Mouse (Mus musculus) limb, embryonic 14.5 days (tissue): ENCODE results near the gene Klhdc4. TPM values are rescaled to one million over a fixed set of nuclear protein-coding genes. Genes with fewer than 3 reads are reported as not detected.

Experiments used
- ATAC-seq: fragments of 200-750 bp; cut with Nextera tagmentation; 2 replicates; pipeline ENCODE4 v1.8.0; 2017; ENCODE audit warnings: low read depth, moderate number of reproducible peaks, moderate TSS enrichment; ENCODE audit not compliant: low FRiP score
- DNase-seq: peaks from one replicate; pipeline ENCODE4 v3.0.0-alpha.2; 2015; ENCODE audit warnings: low spot score
- H3K27ac ChIP-seq: fragments of 300-500 bp; sonication (generic); replicated peaks from 2 replicates; pipeline ENCODE4 v1.5.1; 2014; ENCODE audit warnings: low read depth, mild to moderate bottlenecking, low read length, moderate library complexity, mixed read lengths
- H3K27me3 ChIP-seq: fragments of 300-500 bp; sonication (generic); 2 replicates; pipeline ENCODE4 v1.6.1; 2014; ENCODE audit warnings: low read length, mixed read lengths; ENCODE audit not compliant: control insufficient read depth, insufficient read depth
- H3K36me3 ChIP-seq: fragments of 300-500 bp; sonication (generic); 2 replicates; pipeline ENCODE4 v1.6.1; 2014; ENCODE audit warnings: mild to moderate bottlenecking, low read length, moderate library complexity, mixed read lengths; ENCODE audit not compliant: control insufficient read depth, insufficient read depth
- H3K4me1 ChIP-seq: fragments of 300-500 bp; sonication (generic); 2 replicates; pipeline ENCODE4 v1.6.1; 2014; ENCODE audit warnings: antibody characterized with exemption, low read length, mixed read lengths; ENCODE audit not compliant: control insufficient read depth, insufficient read depth
- H3K4me2 ChIP-seq: fragments of 300-500 bp; sonication (generic); replicated peaks from 2 replicates; pipeline ENCODE4 v1.6.1; 2014; ENCODE audit warnings: low read depth, mild to moderate bottlenecking, low read length, moderate library complexity; ENCODE audit not compliant: severe bottlenecking
- H3K4me3 ChIP-seq: fragments of 300-500 bp; sonication (generic); replicated peaks from 2 replicates; pipeline ENCODE4 v1.5.1; 2014; ENCODE audit warnings: low read length
- H3K9ac ChIP-seq: fragments of 300-500 bp; sonication (generic); 2 replicates; pipeline ENCODE4 v1.6.1; 2014; ENCODE audit warnings: mild to moderate bottlenecking, low read depth, low read length, moderate library complexity; ENCODE audit not compliant: severe bottlenecking
- H3K9me3 ChIP-seq: fragments of 300-500 bp; sonication (generic); 2 replicates; pipeline ENCODE4 v1.6.1; 2016; ENCODE audit warnings: low read length; ENCODE audit not compliant: control insufficient read depth
- POLR2A ChIP-seq: fragments of 200-500 bp; IDR thresholded peaks from 2 replicates; pipeline ENCODE4 v1.8.0; 2012; ENCODE audit warnings: inconsistent platforms, mild to moderate bottlenecking, moderate library complexity, borderline replicate concordance; ENCODE audit not compliant: insufficient read depth, insufficient read length; ENCODE audit errors: extremely low read depth
- WGBS: fragments of 180-500 bp; shearing (Covaris S2); extraction: QIAGEN DNeasy Blood & Tissue Kit; methylation state at CpG from one replicate; pipeline ENCODE4 v1.1.7; 2014; 5-methylcytosine and 5-hydroxymethylcytosine counted together
- polyA plus RNA-seq, 2 experiments: library from polyadenylated mRNA; depleted of rRNA in 1 of 2; stranded (reverse) in 1 of 2; unstranded in 1 of 2; fragments of >200 nt; fragmentation: Nextera tagmentation in 1 of 2; extraction: Ambion mirVana in 1 of 2; gene quantifications; 2 replicates each; pipeline versions ENCODE4 v1.2.1 to v1.2.3; 2012 to 2014

The Klhdc4 gene
- polyA plus RNA-seq, 2 experiments, result 32.0 to 37.2 TPM

- H3K4me2 ChIP-seq, result no peak overlapping the region
- no peaks in the 10 kb centered on the region for H3K36me3 ChIP-seq
- DNase-seq (no peak), ATAC-seq (no peak)
- H3K27ac ChIP-seq, result no peak overlapping the region
- H3K27me3 ChIP-seq, result no peaks in the 10 kb centered on the region
- no peaks in the 10 kb centered on the region for H3K9me3 ChIP-seq
- H3K4me3 ChIP-seq, result no peak overlapping the region
- WGBS, result 96% methylated on average over 5 of the region's 5 CpGs
- no peak overlapping the region for H3K9ac ChIP-seq
- no peak for TF ChIP-seq POLR2A
- peaks cover 12% of the 10 kb centered on the region for H3K4me1 ChIP-seq
Observed at GRCm38 (mm10) chr8:121827726-121828125, 1.6 kb downstream of the Klhdc4 start.

- Histone ChIP-seq H3K4me1 (no peaks in the 10 kb centered on the region), H3K27me3 (no peaks in the 10 kb centered on the region), H3K4me3 (no peak overlapping the region), H3K4me2 (no peak overlapping the region), H3K36me3 (peaks cover 28% of the 10 kb centered on the region), H3K9me3 (no peaks in the 10 kb centered on the region), H3K27ac (no peak overlapping the region), H3K9ac (no peak overlapping the region)
- whole genome bisulfite sequencing, result 94% methylated on average over 8 of the region's 9 CpGs
- no peak for DNase-seq
- ATAC-seq, result no peak
- TF ChIP-seq POLR2A, result no peak
Observed at GRCm38 (mm10) chr8:121821770-121822169, 7.6 kb downstream of the Klhdc4 start.

- H3K27me3 ChIP-seq, result no peaks in the 10 kb centered on the region
- H3K4me3 ChIP-seq, result no peak overlapping the region
- 93% methylated on average over 11 of the region's 11 CpGs for WGBS
- H3K9me3 ChIP-seq, result no peaks in the 10 kb centered on the region
- no peak overlapping the region for H3K4me2 ChIP-seq
- no peaks in the 10 kb centered on the region for H3K4me1 ChIP-seq
- H3K27ac ChIP-seq, result no peak overlapping the region
- no peak for TF ChIP-seq POLR2A
- DNase-seq (no peak), ATAC-seq (no peak)
- H3K9ac ChIP-seq, result no peak overlapping the region
- H3K36me3 ChIP-seq, result peaks cover 28% of the 10 kb centered on the region
Observed at GRCm38 (mm10) chr8:121821320-121821719, 8.0 kb downstream of the Klhdc4 start.

- Histone ChIP-seq H3K36me3 (peaks cover 28% of the 10 kb centered on the region), H3K9ac (no peak overlapping the region), H3K4me2 (no peak overlapping the region), H3K9me3 (no peaks in the 10 kb centered on the region), H3K4me3 (no peak overlapping the region), H3K27ac (no peak overlapping the region), H3K27me3 (no peaks in the 10 kb centered on the region), H3K4me1 (no peaks in the 10 kb centered on the region)
- DNase-seq (no peak), ATAC-seq (no peak)
- TF ChIP-seq POLR2A, result no peak
- WGBS, result 93% methylated on average over 6 of the region's 6 CpGs
Observed at GRCm38 (mm10) chr8:121820840-121821239, 8.5 kb downstream of the Klhdc4 start.

GRCm38 (mm10) chr8:121818226-121818625, 11.1 kb downstream of the Klhdc4 start:
- no peak overlapping the region for H3K4me3 ChIP-seq
- WGBS, result 82% methylated on average over 7 of the region's 7 CpGs
- H3K36me3 ChIP-seq, result peaks cover 34% of the 10 kb centered on the region
- H3K9me3 ChIP-seq, result no peaks in the 10 kb centered on the region
- H3K4me2 ChIP-seq, result no peak overlapping the region
- H3K27ac ChIP-seq, result no peak overlapping the region
- no peaks in the 10 kb centered on the region for H3K27me3 ChIP-seq
- no peak overlapping the region for H3K9ac ChIP-seq
- H3K4me1 ChIP-seq, result no peaks in the 10 kb centered on the region
- no peak for TF ChIP-seq POLR2A
- DNase-seq (no peak), ATAC-seq (no peak)
